Mouse (Mus musculus): ENCODE measurements around the gene Enox2.

The Enox2 gene

DNA sequence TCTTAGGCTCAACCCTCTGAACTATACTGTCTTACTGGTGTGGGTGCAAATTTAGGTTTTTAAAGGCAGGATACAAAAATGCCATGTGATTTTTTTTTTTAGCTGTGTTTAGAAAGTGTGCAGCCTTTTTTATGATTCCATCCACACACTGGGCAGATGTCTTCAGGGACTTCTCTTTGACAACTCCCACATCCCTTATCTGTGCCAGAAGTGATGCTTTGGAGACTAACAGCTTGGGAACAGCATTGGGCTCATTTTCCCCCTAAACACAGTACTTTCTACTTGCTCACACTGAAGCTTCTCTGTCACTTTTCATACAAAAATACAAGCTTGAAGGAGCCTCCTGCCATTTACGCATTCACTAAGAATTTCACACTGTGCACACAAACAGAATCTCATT, 282.4 kb downstream of the Enox2 start:
- no peak for DNase-seq (ENCODE audit: low read depth, low spot score)

DNA sequence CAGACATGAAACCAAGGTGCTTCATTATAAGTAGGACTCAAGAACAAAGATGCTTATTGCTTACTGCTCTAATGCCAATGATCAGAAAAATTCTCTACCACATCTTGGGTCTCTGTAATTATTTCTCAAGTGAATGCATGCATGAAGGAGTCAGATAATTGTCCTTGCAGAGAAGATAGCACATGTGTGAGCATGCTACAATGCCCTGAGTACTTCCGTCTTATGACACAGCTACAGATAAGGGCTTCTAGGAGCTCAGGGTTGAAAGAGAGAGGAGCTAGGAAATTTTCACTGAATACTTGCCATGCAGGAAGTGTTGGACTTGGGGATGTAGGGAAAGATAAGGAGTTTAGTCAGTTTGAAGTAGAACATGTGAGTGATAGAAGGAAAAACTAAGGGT, 285.2 kb downstream of the Enox2 start:
- no peak for DNase-seq (ENCODE audit: low read depth, low spot score)

- DNase-seq (ENCODE audit: low read depth, low spot score) = no peak
Measured at GRCm38 (mm10) chrX:48985653-48986052, 302.4 kb downstream of the Enox2 start.

DNA sequence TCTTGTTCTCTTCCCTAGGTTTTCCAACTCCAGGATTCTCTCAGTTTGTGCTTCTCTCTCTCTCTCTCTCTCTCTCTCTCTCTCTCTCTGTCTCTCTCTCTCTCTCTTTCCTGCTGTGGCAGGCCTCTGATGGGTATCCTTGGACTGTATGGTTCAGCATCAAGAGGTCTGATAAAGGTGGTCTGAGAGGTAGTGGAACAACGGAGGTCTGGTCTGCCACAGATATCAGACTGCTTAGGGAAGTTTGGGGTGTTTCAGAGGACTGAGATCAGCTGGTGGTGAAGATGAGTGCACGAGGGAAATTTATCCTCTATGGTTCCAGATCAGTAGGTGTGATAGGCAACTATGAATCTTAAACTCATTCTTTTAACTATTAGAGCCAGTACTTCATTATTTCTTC, 303.6 kb downstream of the Enox2 start:
- DNase-seq (ENCODE audit: low read depth, low spot score) = no peak

All from 3T3-L1 (cell line).